Mouse (Mus musculus): ENCODE measurements around the gene Nfyc.

- TF ChIP-seq CTCF (IDR thresholded peaks at IDR 0.05; ENCODE audit: insufficient read depth, low read depth, low read length) = no peak
- no peak for TF ChIP-seq POLR2A (IDR thresholded peaks at IDR 0.05; ENCODE audit: insufficient read depth, low read depth, low read length)
Measured at GRCm38 (mm10) chr4:120844423-120845082, 13.2 kb upstream of the Nfyc start.

Measured in olfactory bulb, adult 2 months (tissue).